Mouse (Mus musculus): Measurements from ENCODE around the gene Mms19.
A peak's percentile ranks its signal among the peaks of the same experiment; 100 is the strongest.

Mms19 gene

GRCm38 (mm10) chr19:41980819-41981594 lies at the start of gene Mms19:
TSS of gene Mms19 (minus strand) at chr19:41981157.
- DNase-seq (ENCODE audit: low spot score in 2 of 2), result peak; percentile 99

DNA sequence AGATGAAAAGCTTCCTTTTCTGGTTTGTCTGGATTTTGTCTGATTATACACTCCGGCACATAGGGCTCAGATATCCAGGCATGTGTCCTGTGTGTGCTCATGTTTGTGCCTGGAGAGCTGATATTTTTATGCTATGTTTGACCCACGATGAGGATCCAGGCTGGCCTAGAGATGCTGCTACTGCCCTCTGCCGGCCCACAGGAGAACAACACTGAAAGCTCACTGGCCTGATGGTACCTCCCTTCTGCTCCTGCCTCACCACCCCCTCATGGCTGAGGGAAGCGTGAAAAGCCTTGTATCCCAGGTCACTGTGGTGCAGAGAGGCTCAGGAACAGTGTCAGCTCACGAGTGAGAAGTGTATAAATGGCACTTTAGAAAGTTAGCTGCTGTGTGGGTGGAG lies 45.2 kb upstream of the Mms19 start:
- DNase-seq (ENCODE audit: low spot score in 2 of 2), result peak; percentile 75 to 81

DNA sequence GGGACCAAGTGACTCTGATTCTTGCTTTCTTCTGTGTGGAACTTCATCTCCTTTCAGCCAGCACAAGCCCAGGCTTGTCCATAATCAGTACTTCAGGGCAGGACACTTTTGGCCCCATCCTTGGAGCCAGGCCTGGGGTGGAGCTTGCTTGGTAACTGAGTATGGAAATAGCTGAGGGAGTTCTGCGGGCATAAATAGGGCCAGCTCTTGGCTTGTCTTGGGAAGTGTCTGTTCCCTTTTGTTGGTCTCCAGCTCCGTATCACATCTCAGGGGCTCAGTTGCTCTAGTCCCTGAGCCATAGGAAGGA lies 41.5 kb upstream of the Mms19 start:
- DNase-seq (ENCODE audit: low spot score in 2 of 2), result peak in 1 of 2 experiments; percentile 26

GRCm38 (mm10) chr19:42021681-42022541 lies 41.0 kb upstream of the Mms19 start:
- no peak for DNase-seq (ENCODE audit: low spot score in 2 of 2)

GRCm38 (mm10) chr19:42019011-42019522 lies 38.1 kb upstream of the Mms19 start:
- DNase-seq (ENCODE audit: low spot score in 2 of 2), result no peak

DNA sequence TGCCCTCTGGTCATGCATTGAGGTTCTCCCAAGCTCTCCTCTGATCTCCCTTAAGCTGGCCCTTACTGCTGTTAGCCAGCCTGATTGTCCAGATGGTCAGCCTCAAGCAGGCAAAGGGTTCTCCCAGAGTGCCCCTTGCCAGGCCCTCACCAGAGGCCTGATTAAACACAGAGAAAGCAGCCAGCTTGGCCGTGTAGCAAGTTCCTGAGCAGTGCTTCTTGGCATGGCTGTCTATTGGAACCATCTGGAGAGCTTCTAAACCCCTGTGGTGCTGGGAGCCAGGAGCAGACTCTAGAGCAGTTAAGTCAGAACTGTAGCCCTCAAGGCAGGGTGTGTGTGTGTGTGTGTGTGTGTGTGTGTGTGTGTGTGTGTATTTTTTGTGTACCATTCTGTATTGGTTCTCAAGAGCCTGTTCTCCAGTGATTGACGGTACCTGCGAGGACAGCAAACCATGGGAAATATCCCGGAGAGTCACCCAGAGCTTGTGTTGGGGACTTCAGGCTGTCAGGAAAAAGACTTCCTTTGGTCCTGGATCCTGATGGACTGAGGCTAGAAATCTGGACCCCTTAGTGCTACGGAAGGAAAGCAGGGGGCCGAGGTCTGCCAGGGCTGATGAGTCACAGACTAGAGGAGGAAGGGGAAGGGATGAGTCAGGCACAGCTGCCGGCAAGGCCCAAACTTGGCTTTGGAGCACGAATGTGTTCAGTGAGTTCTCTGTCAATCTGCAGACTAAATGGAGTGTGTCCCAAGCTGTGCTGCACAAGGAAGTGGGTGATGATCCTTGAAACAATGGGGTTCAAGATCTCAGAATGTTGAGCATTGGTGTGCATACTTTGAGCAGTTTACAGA lies 36.7 kb upstream of the Mms19 start:
- DNase-seq (ENCODE audit: low spot score in 2 of 2), result peak; percentile 56 to 74

DNA sequence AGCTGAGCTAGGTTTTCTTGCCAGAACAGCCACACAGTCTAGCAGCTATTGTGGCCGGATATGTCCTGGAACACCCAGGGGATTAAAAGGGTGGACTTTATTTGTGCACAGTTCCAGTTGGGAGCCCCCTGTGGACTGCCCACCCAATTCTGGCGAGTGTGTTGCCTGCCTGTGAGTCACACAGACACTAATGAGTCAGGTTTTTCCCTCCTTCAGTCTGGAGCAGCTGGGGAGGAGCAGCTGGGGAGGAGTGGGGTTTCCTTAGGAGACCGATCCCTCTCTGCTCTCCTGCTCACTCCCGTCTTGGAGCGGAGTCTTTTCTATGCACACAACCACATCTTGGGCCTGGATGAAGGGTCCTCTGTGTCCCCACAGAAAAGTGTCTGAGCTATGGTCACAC lies 35.9 kb upstream of the Mms19 start:
- peak in 1 of 2 experiments; percentile 54 for DNase-seq (ENCODE audit: low spot score in 2 of 2)

DNA sequence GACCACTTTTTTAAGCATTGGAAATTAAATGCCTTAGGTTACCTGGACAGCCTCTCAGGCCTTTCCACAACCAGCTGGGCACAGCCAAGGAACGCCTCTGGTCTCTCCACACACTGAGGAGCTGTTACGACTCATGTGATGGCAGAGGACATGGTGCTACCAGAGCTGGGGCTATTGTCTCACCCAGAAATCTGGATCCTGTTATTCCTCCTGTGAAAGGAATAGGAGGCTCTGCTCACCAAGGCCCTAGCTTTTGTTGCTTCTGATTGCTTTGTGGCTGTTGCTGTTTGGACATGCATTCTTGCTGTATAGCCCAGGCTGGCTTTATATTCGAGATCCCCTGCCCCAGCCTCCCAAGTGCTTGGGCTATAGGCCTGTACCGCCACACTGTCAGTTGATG lies 35.3 kb upstream of the Mms19 start:
- DNase-seq (ENCODE audit: low spot score in 2 of 2), result no peak

DNA sequence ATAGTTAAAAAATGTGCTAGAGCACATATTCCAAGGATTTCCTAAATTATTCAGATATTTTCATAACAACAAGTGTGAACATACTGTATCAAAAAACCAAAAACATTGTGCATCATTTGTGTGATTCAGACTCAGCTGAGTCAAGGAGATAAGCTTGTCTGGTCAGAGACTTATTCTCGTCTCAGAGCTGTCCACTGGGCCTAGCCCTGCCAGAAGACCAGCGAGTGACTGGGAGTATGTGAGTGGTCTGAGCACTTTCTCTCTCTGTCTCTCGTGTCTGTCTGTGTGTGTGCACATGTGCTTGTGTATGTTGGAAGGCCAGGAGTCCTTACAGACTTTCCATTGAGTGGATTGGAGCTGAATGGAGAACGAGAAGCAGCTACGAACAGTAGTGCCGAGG lies 34.0 kb upstream of the Mms19 start:
- DNase-seq (ENCODE audit: low spot score in 2 of 2), result no peak

GRCm38 (mm10) chr19:42014231-42014825 lies 33.4 kb upstream of the Mms19 start:
- DNase-seq (ENCODE audit: low spot score in 2 of 2), result no peak

DNA sequence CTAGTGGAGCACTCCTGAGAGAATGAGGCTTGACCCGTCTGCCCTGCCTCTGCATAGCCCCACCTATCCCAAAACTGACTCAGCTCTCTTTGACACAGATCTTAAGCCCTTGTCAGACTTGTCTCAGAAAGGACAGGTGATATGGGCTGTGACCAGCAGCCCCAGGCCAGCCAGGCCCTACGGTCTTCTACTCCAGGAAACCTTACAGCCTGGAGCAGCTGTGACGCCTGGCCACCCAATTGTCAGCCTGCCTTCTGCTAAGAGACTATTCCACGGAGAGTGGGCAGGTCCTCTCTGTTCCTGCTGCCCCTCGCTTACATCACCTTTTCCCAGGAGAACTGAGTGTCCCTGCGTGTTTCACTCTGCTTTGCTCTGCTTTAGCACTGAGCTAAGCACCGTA lies 30.2 kb upstream of the Mms19 start:
- no peak for DNase-seq (ENCODE audit: low spot score in 2 of 2)

- no peak for DNase-seq (ENCODE audit: low spot score in 2 of 2)
Observed at GRCm38 (mm10) chr19:42010436-42010835, 29.5 kb upstream of the Mms19 start.

DNA sequence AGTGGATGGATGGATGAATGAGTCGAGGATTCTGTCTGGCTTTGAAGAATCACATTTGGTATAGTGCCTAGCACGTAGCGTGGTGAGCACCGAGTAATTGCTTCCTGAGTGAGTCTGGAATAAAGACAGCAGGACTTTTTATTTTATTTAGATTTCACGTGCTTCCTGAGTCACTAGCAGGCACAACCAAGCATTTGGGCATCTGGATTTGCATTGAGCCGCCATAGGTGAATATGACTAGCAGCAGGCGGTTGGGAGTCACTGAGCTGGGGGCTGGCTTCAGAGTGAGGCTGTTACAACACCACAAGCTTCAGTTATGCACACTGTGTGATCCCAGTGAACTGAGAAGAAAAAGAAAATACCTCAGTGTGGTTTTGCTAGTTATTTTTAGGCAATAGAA lies 28.1 kb upstream of the Mms19 start:
- DNase-seq (ENCODE audit: low spot score in 2 of 2), result no peak

GRCm38 (mm10) chr19:42008586-42008985 lies 27.6 kb upstream of the Mms19 start:
- DNase-seq (ENCODE audit: low spot score in 2 of 2), result no peak

- DNase-seq (ENCODE audit: low spot score in 2 of 2), result no peak
Observed at GRCm38 (mm10) chr19:42006568-42006967, 25.6 kb upstream of the Mms19 start.

GRCm38 (mm10) chr19:42005616-42006015 lies 24.7 kb upstream of the Mms19 start:
- DNase-seq (ENCODE audit: low spot score in 2 of 2), result no peak

DNA sequence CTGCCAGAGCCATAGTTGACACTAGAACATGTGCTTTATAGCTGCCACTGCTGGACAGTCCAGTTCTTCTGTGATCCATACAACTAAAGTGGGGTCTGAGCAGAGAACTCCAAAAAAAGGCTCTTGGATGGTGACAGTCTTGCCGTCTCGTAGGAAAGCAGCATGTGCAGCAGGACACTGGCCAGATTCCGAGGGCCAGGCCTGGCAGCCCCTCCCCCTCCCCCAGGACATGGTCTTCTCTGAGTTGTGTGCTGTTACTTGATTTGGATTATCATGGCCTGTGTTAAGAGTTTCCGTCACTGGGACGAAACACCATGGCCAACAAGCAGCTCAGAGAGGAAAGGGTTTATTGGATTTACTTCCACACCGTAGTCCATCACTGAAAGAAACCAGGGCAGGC lies 23.3 kb upstream of the Mms19 start:
- DNase-seq (ENCODE audit: low spot score in 2 of 2), result no peak

GRCm38 (mm10) chr19:42001253-42001980 lies 20.5 kb upstream of the Mms19 start:
- no peak for DNase-seq (ENCODE audit: low spot score in 2 of 2)

GRCm38 (mm10) chr19:42000446-42000958 lies 19.5 kb upstream of the Mms19 start:
- DNase-seq (ENCODE audit: low spot score in 2 of 2), result no peak

DNA sequence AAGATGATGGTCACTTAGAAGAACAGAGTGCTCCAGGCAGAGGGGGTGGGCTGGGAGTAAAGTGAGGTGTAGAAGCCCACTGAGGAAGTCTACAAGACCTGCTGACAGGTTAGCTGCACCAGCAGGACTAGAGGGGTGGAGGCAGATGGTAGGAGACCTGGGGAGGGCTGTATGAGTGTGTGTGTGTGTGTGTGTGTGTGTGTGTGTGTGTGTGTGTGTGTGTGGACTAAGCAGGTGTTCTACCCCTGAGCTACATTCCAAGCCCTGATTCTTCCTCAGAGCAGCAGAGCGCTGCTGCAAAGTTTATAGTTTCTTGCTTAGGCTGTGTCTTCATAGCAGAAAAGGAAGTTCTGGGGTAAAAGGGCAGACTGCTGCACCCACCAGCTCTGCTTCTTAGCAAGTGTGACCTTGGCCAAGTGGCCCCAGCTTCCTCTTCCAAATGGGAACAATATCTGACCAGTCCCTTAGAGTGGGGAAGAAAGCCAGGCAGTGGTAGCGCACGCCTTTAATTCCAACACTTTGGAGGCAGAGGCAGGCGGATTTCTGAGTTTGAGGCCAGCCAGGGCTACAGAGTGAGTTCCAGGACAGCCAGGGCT lies 18.8 kb upstream of the Mms19 start:
- no peak for DNase-seq (ENCODE audit: low spot score in 2 of 2)

Measured in urinary bladder, postnatal 36 days (tissue).